Mouse (Mus musculus) forebrain, embryonic 11.5 days (tissue): ENCODE results near the gene Sox11. TPM values are rescaled to one million over a fixed set of nuclear protein-coding genes. Genes with fewer than 3 reads are reported as not detected.

Source experiments
- ATAC-seq: fragments of 200-750 bp; cut with Nextera tagmentation; replicated peaks from 2 replicates; pipeline ENCODE4 v1.8.0; 2017; ENCODE audit warnings: moderate TSS enrichment; ENCODE audit not compliant: low FRiP score
- DNase-seq: peaks from one replicate; pipeline ENCODE4 v3.0.0-alpha.2; 2017; ENCODE audit warnings: low spot score
- H3K27ac ChIP-seq: fragments of 300-500 bp; sonication (generic); 2 replicates; pipeline ENCODE4 v1.5.1; 2014; ENCODE audit warnings: low read depth, low read length
- H3K27me3 ChIP-seq: fragments of 300-500 bp; sonication (generic); 2 replicates; pipeline ENCODE4 v1.6.1; 2014; ENCODE audit warnings: mild to moderate bottlenecking, low read length, mixed read lengths; ENCODE audit not compliant: control insufficient read depth, insufficient read depth
- H3K36me3 ChIP-seq: fragments of 300-500 bp; sonication (generic); 2 replicates; pipeline ENCODE4 v1.6.1; 2014; ENCODE audit warnings: mild to moderate bottlenecking, low read length, moderate library complexity, mixed read lengths; ENCODE audit not compliant: control insufficient read depth, insufficient read depth
- H3K4me1 ChIP-seq: fragments of 300-500 bp; sonication (generic); replicated peaks from 2 replicates; pipeline ENCODE4 v1.6.1; 2014; ENCODE audit warnings: low read length, mixed read lengths; ENCODE audit not compliant: control insufficient read depth, insufficient read depth
- H3K4me2 ChIP-seq: fragments of 300-500 bp; sonication (generic); 2 replicates; pipeline ENCODE4 v1.6.1; 2014; ENCODE audit warnings: low read depth, mild to moderate bottlenecking, low read length, moderate library complexity, mixed read lengths; ENCODE audit not compliant: severe bottlenecking
- H3K4me3 ChIP-seq: fragments of 300-500 bp; sonication (generic); 2 replicates; pipeline ENCODE4 v1.5.1; 2014; ENCODE audit warnings: low read depth, low read length
- H3K9ac ChIP-seq: fragments of 300-500 bp; sonication (generic); 2 replicates; pipeline ENCODE4 v1.6.1; 2014; ENCODE audit warnings: low read length
- H3K9me3 ChIP-seq: fragments of 300-500 bp; sonication (generic); 2 replicates; pipeline ENCODE4 v1.6.1; 2016; ENCODE audit warnings: low read length, mixed read lengths; ENCODE audit not compliant: control insufficient read depth
- WGBS: fragments of 180-500 bp; shearing (Covaris S2); extraction: QIAGEN DNeasy Blood & Tissue Kit; methylation state at CpG from one replicate; pipeline ENCODE4 v1.1.7; 2014; 5-methylcytosine and 5-hydroxymethylcytosine counted together
- polyA plus RNA-seq: library from polyadenylated mRNA; unstranded; fragments of >200 nt; fragmentation: Nextera tagmentation; extraction: Ambion mirVana; gene quantifications from 2 replicates; pipeline ENCODE4 v1.2.1, GENCODE M21; 2014

The Sox11 gene
- polyA plus RNA-seq, 1 experiment from 2014 or later, result 596 TPM

DNA sequence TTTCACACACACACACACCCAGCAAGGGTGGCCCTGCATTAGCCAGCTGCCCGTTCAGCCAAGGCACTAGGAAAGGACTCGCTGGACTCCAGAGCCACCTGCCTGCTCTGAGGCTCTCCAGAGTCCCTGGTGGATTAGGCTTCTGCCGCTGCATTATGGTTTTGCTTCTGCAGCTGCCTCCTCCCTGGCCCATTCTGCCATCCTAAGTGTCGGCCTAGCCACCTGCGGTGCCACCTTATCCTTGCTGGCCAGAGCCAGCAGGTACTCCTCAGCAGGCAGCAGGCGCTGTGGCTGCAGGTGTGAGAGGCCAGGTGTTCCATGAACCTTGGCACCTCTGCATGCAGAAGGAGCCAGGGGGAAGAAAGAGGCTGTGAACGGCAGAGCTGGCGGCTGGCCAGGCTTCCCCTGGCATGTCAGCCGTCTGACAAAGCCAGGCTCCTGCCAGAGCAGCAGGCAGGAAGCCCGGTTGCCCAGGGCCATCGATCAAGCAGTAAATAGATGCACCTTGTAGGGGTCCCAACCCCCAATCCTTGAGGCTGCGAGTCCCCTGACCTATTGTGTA is 14.8 kb upstream of the Sox11 start:
- no peak for ATAC-seq
- H3K4me1 ChIP-seq, result peaks cover 6% of the 10 kb centered on the region
- DNase-seq, result peak; percentile 60
- no peaks in the 10 kb centered on the region for H3K36me3 ChIP-seq
- H3K27ac ChIP-seq, result 0 out of 2 replicates have a peak overlapping the region, but pooled peaks have one; percentile 12
- WGBS, result 21% methylated on average over 12 of the region's 12 CpGs
- H3K27me3 ChIP-seq, result no peaks in the 10 kb centered on the region
- H3K4me2 ChIP-seq, result no peak overlapping the region
- no peak overlapping the region for H3K4me3 ChIP-seq
- H3K9me3 ChIP-seq, result no peaks in the 10 kb centered on the region
- H3K9ac ChIP-seq, result no peak overlapping the region

DNA sequence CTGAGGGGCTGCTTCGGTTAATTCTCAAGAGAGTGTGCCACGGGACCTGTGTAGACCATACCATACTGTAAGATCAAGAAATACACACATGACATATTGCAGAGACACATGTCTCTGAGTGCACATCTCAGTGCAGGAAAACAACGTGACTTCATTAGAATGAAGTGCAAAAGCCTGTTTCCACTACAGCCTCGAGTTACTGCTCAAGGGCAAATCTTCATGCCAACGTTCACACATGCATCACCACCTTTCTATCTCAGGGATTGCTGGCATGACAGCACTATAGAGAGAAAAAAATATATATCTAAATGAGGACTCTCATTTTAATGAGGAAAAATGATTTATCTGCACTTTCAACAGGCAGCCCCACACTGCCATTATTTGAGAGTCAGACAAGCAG is 14.2 kb upstream of the Sox11 start:
- H3K36me3 ChIP-seq, result no peaks in the 10 kb centered on the region
- H3K4me1 ChIP-seq, result peaks cover 6% of the 10 kb centered on the region
- H3K27me3 ChIP-seq, result no peaks in the 10 kb centered on the region
- H3K4me2 ChIP-seq, result no peak overlapping the region
- H3K27ac ChIP-seq, result no peak overlapping the region
- DNase-seq (no peak), ATAC-seq (no peak)
- WGBS, result 81% methylated on average over 5 of the region's 5 CpGs
- no peak overlapping the region for H3K9ac ChIP-seq
- H3K9me3 ChIP-seq, result no peaks in the 10 kb centered on the region
- H3K4me3 ChIP-seq, result no peak overlapping the region

DNA sequence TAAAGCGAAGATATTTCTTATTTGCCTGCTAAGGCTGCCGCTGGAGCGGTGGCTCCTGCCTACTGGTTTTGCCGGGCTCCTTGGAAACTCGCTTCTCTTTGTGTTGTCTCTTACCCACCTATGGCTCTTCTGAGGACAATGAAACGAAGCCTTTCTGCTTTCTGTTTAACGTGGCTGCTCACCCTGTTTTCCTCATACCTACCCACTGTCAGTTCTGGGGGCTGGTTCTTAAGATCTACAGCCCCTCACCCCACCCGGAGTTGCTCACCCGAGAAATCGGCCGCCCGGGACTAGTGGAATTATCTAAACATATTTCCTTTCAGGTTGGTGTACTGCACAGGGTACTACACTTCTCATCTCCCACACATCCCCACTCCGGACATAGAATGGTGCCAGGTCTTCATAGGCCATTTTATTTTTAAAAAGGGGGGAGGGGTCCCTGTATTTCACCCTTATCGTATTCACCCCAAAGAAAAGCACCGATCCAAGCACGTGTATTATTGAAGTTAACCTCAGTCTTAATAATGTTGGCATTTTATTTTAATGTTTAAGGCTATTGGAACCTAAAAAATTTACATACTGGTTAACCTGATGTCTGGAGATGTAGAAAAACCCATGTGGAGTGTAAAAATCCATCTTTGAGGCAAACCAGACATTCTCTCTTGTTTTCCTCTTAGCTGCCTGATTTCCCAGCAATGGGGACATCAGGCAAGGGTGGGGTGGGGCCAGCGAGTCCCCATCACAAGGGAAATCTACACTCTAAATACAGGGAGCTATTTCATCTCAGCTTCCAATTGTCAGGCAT is 1.4 kb upstream of the Sox11 start:
- no peaks in the 10 kb centered on the region for H3K36me3 ChIP-seq
- peak; percentile 72 for DNase-seq
- H3K9ac ChIP-seq, result peak overlapping the region; percentile 85
- H3K4me2 ChIP-seq, result peak overlapping the region; percentile 67
- WGBS, result 3% methylated on average over 17 of the region's 17 CpGs
- H3K27ac ChIP-seq, result peak overlapping the region; percentile 100
- ATAC-seq, result peak; percentile 6; the same call in 1 of the 2 replicates
- H3K4me1 ChIP-seq, result 0 out of 2 replicates have a peak, but pooled peaks cover 2% of the 10 kb centered on the region
- H3K27me3 ChIP-seq, result no peaks in the 10 kb centered on the region
- no peaks in the 10 kb centered on the region for H3K9me3 ChIP-seq
- H3K4me3 ChIP-seq, result peak overlapping the region; percentile 100

DNA sequence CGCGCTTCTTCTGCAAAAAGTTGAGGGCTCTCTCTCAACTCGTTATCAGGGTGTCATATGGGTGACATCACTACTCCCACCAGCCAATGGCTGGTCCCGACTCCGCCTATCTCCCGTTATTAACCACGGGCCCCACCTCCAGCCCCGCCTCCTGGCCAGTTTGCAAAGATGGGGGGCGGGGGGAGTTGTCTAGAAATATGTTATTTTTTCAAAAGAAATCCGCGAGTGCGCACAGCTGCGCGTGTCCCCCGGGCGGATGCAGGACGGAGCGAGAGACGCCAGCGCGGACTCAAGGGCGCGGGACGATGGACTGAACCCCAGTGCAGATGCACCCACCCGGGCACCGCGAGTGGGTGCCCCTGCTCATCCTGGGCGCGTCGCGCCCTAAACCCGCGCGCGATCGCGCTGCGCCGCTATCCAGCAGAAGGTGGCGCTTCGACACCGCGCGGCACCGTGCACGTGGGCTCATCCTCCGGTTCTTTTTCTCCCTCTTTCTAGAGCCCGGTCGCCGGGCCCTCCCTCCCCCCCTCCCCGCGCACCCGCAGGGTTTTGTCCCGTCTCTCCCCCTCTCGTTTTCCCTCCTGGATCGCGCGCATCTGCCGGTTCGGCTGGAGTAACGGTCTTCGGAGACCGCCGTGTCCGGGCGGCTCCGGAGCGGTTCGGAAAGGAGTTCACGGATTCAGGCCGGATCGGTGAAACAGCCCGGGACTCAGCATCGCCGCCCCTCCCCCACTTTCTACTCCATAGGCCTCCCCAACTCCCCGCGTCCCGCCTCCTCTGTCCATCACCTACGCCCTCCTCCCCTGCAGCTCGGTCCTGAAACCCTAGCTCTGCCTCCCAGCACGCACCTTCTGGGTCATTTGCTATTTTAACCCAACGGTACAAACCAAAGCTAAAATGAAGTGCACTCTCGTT is 574 bp upstream of the Sox11 start:
- peak overlapping the region; percentile 67 for H3K4me2 ChIP-seq
- H3K27me3 ChIP-seq, result no peaks in the 10 kb centered on the region
- ATAC-seq, result peak; percentile 92
- peak overlapping the region; percentile 100 for H3K4me3 ChIP-seq
- H3K9me3 ChIP-seq, result no peaks in the 10 kb centered on the region
- under 1% methylated on average over 79 of the region's 83 CpGs for WGBS
- H3K9ac ChIP-seq, result peak overlapping the region; percentile 100
- peak; percentile 98 for DNase-seq
- peak overlapping the region; percentile 100 for H3K27ac ChIP-seq
- 0 out of 2 replicates have a peak, but pooled peaks cover 2% of the 10 kb centered on the region for H3K4me1 ChIP-seq
- H3K36me3 ChIP-seq, result no peaks in the 10 kb centered on the region

DNA sequence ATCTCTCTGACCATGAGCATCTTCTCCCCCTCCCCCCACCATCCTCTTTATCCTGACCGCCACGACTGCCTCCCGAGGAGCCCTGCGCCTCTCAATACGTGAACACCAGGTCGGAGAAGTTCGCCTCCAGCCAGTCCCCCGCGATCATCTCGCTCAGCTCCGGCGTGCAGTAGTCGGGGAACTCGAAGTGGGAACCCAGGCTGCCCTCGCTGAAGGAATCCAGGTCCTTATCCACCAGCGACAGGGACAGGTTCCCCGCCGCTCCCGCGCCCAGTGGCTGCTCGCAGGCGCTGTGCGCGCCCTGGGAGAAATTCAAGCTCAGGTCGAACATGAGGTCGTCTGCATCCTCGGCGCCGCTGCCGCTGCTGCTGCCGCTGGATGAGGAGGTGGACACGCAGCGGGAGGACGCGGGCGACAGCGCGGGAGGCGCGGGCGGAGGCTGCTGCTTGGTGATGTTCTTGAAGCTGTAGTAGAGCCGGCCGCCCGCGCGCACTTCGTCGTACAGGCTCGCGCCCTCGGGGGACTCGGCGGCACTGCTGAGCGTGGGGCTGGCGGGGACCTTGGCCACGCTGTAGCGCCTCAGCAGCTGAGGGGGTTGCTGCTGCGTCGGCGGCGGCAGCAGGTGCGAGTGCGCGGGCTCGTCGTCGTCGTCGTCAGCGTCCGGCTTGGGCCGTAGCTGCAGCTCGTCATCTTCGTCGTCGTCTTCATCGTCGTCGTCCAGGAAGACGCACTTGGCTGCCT is 1.1 kb downstream of the Sox11 start:
- no peaks in the 10 kb centered on the region for H3K36me3 ChIP-seq
- 0 out of 2 replicates have a peak, but pooled peaks cover 3% of the 10 kb centered on the region for H3K4me1 ChIP-seq
- H3K27ac ChIP-seq, result peak overlapping the region; percentile 100
- WGBS, result under 1% methylated on average over 73 of the region's 80 CpGs
- no peaks in the 10 kb centered on the region for H3K27me3 ChIP-seq
- H3K4me3 ChIP-seq, result peak overlapping the region; percentile 100
- ATAC-seq (no peak), DNase-seq (peak; percentile 85)
- H3K9me3 ChIP-seq, result no peaks in the 10 kb centered on the region
- H3K9ac ChIP-seq, result peak overlapping the region; percentile 100
- H3K4me2 ChIP-seq, result peak overlapping the region; percentile 36

DNA sequence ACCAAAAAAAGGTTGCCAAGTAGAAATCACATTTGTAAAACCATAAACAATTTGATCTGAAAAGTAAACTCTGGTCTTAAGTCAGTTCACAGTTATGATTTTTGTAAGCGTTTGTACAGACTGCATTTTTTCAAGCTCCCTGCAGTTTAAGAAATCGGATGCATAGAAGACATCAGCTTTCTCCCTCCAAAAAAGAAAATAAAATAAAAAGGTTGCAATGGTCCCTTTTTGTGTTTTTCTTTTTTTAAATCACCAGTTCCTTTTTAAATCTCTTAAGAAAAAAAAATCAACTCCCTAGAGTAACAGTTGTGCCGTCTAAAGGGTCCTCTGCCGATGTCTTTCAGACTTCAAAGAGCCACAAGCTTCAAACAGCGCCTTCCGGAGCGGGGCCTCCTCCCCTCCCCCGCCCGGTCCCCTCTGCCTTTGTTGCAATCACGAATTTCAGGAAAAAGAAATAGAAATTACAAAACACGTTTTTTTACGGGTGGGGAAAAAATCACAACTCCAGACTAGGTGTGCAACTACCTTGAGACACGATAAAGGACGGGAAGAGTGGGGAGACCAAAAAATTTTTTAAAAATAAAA is 1.8 kb downstream of the Sox11 start:
- WGBS, result 0% methylated on average over 14 of the region's 14 CpGs
- Histone ChIP-seq H3K27ac (peak overlapping the region; percentile 100), H3K36me3 (no peaks in the 10 kb centered on the region), H3K4me3 (peak overlapping the region; percentile 100), H3K9ac (peak overlapping the region; percentile 100), H3K27me3 (no peaks in the 10 kb centered on the region), H3K4me1 (0 out of 2 replicates have a peak, but pooled peaks cover 4% of the 10 kb centered on the region), H3K4me2 (peak overlapping the region; percentile 31; the same call in 1 of the 2 replicates), H3K9me3 (no peaks in the 10 kb centered on the region)
- ATAC-seq (no peak), DNase-seq (peak; percentile 83)

DNA sequence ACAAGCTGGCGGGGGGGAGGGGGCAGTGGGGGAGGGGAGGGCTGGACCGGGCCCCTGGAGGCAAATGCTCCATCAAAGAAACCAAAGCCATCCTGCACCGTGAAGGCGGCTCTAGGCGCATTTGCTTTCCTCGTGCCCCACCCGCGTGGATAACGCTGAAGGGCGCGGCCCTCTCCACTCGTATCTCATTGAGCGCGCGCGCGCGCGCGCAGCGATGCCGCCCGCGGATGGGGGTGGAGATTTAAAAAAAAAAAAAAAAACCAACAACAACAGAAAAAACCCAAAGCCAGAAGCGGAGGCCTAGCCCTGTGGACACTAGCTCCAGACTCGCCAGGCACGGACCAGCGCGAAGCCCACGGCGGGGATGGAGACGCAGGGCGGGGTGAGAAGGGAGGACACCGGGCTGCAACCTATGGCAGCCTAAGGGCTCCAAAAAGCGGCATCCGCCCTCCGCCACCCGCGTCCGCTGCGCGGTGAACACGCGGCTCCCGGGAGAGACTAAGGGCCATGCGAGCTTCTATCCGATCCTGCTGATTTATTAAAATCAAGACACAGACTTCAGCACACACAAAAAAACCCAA is 3.1 kb downstream of the Sox11 start:
- Histone ChIP-seq H3K4me2 (peak overlapping the region; percentile 60), H3K36me3 (peaks cover 5% of the 10 kb centered on the region; the same call in 1 of the 2 replicates), H3K27me3 (no peaks in the 10 kb centered on the region), H3K9me3 (no peaks in the 10 kb centered on the region), H3K27ac (peak overlapping the region; percentile 91), H3K4me1 (0 out of 2 replicates have a peak, but pooled peaks cover 4% of the 10 kb centered on the region), H3K4me3 (peak overlapping the region; percentile 100), H3K9ac (peak overlapping the region; percentile 99)
- ATAC-seq (no peak), DNase-seq (peak; percentile 79)
- under 1% methylated on average over 47 of the region's 47 CpGs for WGBS
